Mouse (Mus musculus) myocyte (in vitro differentiated cells): ENCODE results near the gene Prlr.

Source experiments
- POLR2A ChIP-seq: IDR thresholded peaks from one replicate; pipeline ENCODE4 v1.6.1; 2011; ENCODE audit warnings: low read depth, mild to moderate bottlenecking, control low read depth, moderate library complexity; ENCODE audit not compliant: insufficient read length
- TCF12 ChIP-seq: IDR thresholded peaks from one replicate; pipeline ENCODE4 v1.6.1; 2011; ENCODE audit warnings: mild to moderate bottlenecking, control low read depth; ENCODE audit not compliant: poor library complexity, insufficient read depth, severe bottlenecking
- USF1 ChIP-seq: IDR thresholded peaks from one replicate; pipeline ENCODE4 v1.6.1; 2011; ENCODE audit warnings: low read depth, mild to moderate bottlenecking, control low read depth, moderate library complexity

DNA sequence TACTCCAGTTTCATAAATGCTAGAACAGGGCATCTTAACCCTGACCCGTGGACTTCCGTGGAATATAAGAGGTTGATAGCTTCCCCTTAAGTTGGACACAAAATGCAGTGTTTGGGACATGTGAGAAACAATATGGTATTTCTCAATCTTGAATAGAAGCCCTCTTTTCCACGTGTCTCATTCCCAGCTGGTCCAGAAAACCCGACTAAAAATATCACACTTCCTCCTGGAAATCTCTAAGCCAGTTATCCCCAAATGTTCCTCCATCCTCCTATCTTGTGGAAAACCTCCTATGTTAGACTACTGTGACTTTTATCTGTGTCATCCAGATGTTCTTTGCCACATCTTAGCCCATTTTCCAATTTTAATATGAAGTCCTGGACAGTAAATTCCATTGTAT, 42.1 kb upstream of the Prlr start:
- TF ChIP-seq USF1 (no peak), POLR2A (no peak), TCF12 (no peak)
